Mouse (Mus musculus) liver, adult 2 months (tissue): Measurements from ENCODE around the gene Abcc9.

ENCODE experiments used
- CTCF ChIP-seq: fragments of 200-500 bp; IDR thresholded peaks from 2 replicates; pipeline ENCODE4 v1.5.1; 2011; ENCODE audit warnings: low read depth, low read length, control low read depth
- POLR2A ChIP-seq: fragments of 200-500 bp; IDR thresholded peaks from 2 replicates; pipeline ENCODE4 v1.6.1; 2011; ENCODE audit warnings: low read length, control low read depth; ENCODE audit not compliant: insufficient read depth; ENCODE audit errors: extremely low read depth

DNA sequence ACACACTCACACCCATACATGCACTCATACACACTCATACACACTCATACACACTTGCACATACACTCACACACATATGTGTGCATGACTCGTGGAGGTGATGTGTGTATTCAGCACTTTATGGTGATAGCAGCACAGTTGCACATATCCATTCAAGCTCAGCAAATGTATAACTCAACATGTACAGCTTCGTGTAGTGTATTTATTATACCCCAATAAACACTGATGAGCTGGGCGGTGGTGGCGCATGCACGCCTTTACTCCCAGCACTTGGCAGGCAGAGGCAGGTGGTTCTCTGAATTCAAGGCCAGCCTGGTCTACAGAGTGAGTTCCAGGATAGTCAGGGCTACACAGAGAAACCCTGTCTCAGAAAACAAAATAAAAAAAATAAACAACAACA is 43.4 kb upstream of the Abcc9 start:
- TF ChIP-seq CTCF (no peak), POLR2A (no peak)
